Mouse (Mus musculus): ENCODE data around the gene Ky. TPM values are rescaled to one million over a fixed set of nuclear protein-coding genes. Genes with fewer than 3 reads are reported as not detected.
A peak's percentile ranks its signal among the peaks of the same experiment; 100 is the strongest.

Ky gene
- polyA plus RNA-seq, 1 experiment from 2014 or later, result 0.05 TPM

GRCm38 (mm10) chr9:102499746-102500145, 5.8 kb upstream of the Ky start:
- ATAC-seq (replicated peaks; ENCODE audit: low FRiP score, low read depth) (no peak), DNase-seq (ENCODE audit: low spot score) (no peak)
- H3K9ac ChIP-seq (ENCODE audit: low read depth, low read length), result no peak overlapping the region
- TF ChIP-seq CTCF (IDR thresholded peaks at IDR 0.05; ENCODE audit: low read depth), result no peak
- no peaks in the 10 kb centered on the region for H3K4me1 ChIP-seq (replicated peaks; ENCODE audit: insufficient read depth, low read length)
- no peaks in the 10 kb centered on the region for H3K9me3 ChIP-seq (replicated peaks; ENCODE audit: low read length)
- H3K36me3 ChIP-seq (ENCODE audit: insufficient read depth, low read length), result no peaks in the 10 kb centered on the region
- no peak overlapping the region for H3K4me2 ChIP-seq (ENCODE audit: low read length)
- no peaks in the 10 kb centered on the region for H3K27me3 ChIP-seq (ENCODE audit: insufficient read depth, low read length)
- H3K4me3 ChIP-seq (replicated peaks; ENCODE audit: low read depth, low read length), result no peak overlapping the region
- no peak overlapping the region for H3K27ac ChIP-seq

DNA sequence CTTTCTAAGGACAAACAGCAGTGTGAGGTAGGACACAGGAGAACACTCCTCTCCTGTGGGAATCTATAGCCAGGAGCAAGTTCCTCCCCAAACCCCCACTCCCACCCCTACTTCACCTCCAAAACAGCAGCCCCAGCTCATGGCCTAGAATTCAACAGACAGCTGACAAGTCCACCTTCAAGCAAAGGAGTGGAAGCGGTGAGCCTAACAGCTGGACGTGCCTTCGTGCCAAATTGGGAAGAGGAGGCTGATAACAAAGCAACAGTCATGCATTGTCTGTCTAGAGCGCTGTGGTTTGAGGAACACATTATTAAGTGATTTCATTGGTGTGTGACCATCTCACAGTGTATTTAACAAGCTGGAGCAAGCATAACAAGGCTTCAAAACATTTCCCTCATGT, 4.4 kb upstream of the Ky start:
- Histone ChIP-seq H3K36me3 (ENCODE audit: insufficient read depth, low read length) (no peaks in the 10 kb centered on the region), H3K27ac (no peak overlapping the region), H3K27me3 (ENCODE audit: insufficient read depth, low read length) (peaks cover 7% of the 10 kb centered on the region), H3K9me3 (replicated peaks; ENCODE audit: low read length) (no peaks in the 10 kb centered on the region), H3K4me2 (ENCODE audit: low read length) (no peak overlapping the region), H3K9ac (ENCODE audit: low read depth, low read length) (no peak overlapping the region), H3K4me3 (replicated peaks; ENCODE audit: low read depth, low read length) (no peak overlapping the region), H3K4me1 (replicated peaks; ENCODE audit: insufficient read depth, low read length) (0 out of 2 replicates have a peak, but pooled peaks cover 4% of the 10 kb centered on the region)
- ATAC-seq (replicated peaks; ENCODE audit: low FRiP score, low read depth), result no peak
- WGBS, result 74% methylated on average over 4 of the region's 4 CpGs
- TF ChIP-seq CTCF (IDR thresholded peaks at IDR 0.05; ENCODE audit: low read depth), result no peak
- no peak for DNase-seq (ENCODE audit: low spot score)

DNA sequence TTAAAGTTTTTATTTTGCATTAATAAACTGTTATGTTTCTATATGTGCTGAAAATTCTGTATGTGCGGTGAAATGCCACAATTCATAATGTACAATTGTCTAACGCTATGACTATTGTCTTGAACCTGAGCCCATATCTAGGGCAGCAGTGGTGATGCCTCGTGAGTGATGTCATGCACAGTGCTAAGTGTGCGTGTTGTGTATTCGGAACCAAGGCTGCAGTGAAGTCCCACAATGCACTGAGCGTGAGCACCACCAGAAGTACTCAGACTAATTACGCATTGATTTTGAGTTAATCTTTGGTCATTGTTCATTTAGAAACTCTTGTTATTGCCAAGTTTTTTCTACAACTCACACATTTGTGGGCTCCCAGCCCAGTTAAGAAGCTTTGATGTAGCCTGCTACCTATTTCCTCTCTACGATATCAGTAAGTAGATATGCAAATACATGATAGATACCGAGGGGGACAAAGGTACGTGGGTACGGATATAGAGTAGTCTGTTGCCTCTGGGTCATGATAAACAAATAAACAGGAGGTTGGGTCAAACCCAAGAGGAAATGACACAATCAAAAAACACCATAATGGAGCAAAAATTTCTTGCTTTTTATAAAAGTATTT, 3.4 kb upstream of the Ky start:
- 79% methylated on average over 11 of the region's 11 CpGs for WGBS

DNA sequence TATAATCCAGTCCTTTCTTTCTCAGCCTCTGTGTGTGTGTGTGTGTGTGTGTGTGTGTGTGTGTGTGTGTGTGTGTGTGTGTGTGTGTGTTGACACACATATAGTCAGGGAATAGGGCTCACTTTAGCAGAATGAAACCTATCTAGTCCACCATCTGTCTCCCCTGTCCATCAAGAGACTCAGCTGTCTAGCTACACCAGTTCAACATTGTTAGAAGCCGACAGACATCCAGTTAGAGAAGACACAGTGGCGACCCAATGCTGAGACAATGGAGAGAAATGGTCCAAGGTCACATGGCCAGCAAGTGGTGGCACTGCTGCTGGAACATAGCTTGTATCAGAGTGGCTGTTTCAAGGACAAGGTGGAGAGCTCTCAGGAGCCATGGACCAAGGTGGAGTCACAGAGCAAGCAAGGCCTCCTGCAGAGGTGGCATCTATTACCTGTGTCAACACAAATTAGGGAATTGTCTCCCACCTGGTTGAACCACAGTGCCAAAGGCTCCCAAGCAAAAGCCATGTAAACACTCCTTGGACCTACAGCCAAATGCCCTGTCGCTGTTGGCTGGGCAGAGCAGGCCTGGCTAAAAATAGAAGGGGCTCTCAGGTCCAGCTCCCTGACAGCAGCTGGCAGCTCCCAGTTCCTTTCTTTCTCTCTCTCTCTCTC, 703 bp upstream of the Ky start:
- H3K9me3 ChIP-seq (replicated peaks; ENCODE audit: low read length), result no peaks in the 10 kb centered on the region
- H3K4me2 ChIP-seq (ENCODE audit: low read length), result no peak overlapping the region
- ATAC-seq (replicated peaks; ENCODE audit: low FRiP score, low read depth), result no peak
- 79% methylated on average over 3 of the region's 3 CpGs for WGBS
- peaks cover 16% of the 10 kb centered on the region for H3K27me3 ChIP-seq (ENCODE audit: insufficient read depth, low read length)
- no peak overlapping the region for H3K9ac ChIP-seq (ENCODE audit: low read depth, low read length)
- no peaks in the 10 kb centered on the region for H3K36me3 ChIP-seq (ENCODE audit: insufficient read depth, low read length)
- no peak overlapping the region for H3K27ac ChIP-seq
- H3K4me3 ChIP-seq (replicated peaks; ENCODE audit: low read depth, low read length), result no peak overlapping the region
- no peak for DNase-seq (ENCODE audit: low spot score)
- TF ChIP-seq CTCF (IDR thresholded peaks at IDR 0.05; ENCODE audit: low read depth), result no peak
- H3K4me1 ChIP-seq (replicated peaks; ENCODE audit: insufficient read depth, low read length), result 0 out of 2 replicates have a peak, but pooled peaks cover 6% of the 10 kb centered on the region

More for the DNA sequence above, 3.4 kb upstream of the Ky start:
- TF ChIP-seq CTCF (IDR thresholded peaks at IDR 0.05; ENCODE audit: low read depth), result no peak
- H3K4me2 ChIP-seq (ENCODE audit: low read length), result no peak overlapping the region
- no peak overlapping the region for H3K9ac ChIP-seq (ENCODE audit: low read depth, low read length)
- no peaks in the 10 kb centered on the region for H3K36me3 ChIP-seq (ENCODE audit: insufficient read depth, low read length)
- no peak for DNase-seq (ENCODE audit: low spot score)
- H3K9me3 ChIP-seq (replicated peaks; ENCODE audit: low read length), result no peaks in the 10 kb centered on the region
- H3K4me1 ChIP-seq (replicated peaks; ENCODE audit: insufficient read depth, low read length), result 0 out of 2 replicates have a peak, but pooled peaks cover 6% of the 10 kb centered on the region
- ATAC-seq (replicated peaks; ENCODE audit: low FRiP score, low read depth), result no peak
- no peak overlapping the region for H3K27ac ChIP-seq
- H3K27me3 ChIP-seq (ENCODE audit: insufficient read depth, low read length), result peaks cover 15% of the 10 kb centered on the region
- no peak overlapping the region for H3K4me3 ChIP-seq (replicated peaks; ENCODE audit: low read depth, low read length)

DNA sequence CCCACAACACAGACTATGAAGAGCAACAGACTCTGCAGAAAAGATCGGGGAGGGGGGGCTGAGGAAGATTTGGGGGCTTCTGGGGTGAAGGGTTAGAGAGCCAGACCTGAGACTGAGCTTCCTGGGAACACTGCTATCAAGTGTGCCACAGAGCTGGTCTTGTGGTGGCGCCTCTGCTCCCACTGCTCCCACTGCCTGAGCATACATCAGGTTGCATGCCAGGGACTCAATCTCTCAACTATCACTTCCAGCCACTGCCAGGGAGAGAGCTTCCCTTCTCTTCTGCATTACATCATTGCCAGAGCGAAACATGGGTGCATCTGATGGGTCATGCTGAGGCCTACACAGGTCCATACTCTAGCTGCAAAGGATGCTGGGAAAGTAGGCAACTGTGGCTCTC, 2.8 kb downstream of the Ky start:
- Histone ChIP-seq H3K4me1 (replicated peaks; ENCODE audit: insufficient read depth, low read length) (0 out of 2 replicates have a peak, but pooled peaks cover 6% of the 10 kb centered on the region), H3K9ac (ENCODE audit: low read depth, low read length) (no peak overlapping the region), H3K4me3 (replicated peaks; ENCODE audit: low read depth, low read length) (no peak overlapping the region), H3K9me3 (replicated peaks; ENCODE audit: low read length) (no peaks in the 10 kb centered on the region), H3K27me3 (ENCODE audit: insufficient read depth, low read length) (peaks cover 16% of the 10 kb centered on the region), H3K4me2 (ENCODE audit: low read length) (no peak overlapping the region), H3K27ac (no peak overlapping the region), H3K36me3 (ENCODE audit: insufficient read depth, low read length) (no peaks in the 10 kb centered on the region)
- TF ChIP-seq CTCF (IDR thresholded peaks at IDR 0.05; ENCODE audit: low read depth), result no peak
- no peak for DNase-seq (ENCODE audit: low spot score)
- no peak for ATAC-seq (replicated peaks; ENCODE audit: low FRiP score, low read depth)
- WGBS, result 91% methylated on average over 3 of the region's 3 CpGs

DNA sequence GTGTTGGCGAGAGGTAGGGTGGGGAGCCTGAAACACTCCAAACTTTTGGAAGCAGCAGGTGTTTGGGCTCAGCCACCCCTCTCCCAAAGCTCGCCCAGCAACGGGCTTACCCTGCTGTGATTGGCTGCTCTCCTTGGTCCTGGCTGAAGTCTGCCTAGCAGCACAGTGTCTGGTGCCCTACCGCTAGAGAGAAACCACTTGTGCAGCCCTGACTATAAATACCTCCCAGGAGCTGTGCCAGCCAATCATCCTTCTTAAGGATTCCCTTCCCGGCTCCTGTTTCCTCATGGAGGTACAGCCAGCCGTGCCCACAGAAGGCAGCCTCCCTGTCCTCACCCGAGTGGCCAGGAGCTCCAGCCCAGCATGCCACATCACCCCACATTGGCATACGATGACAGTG, 5.9 kb downstream of the Ky start:
- DNase-seq (ENCODE audit: low spot score) (peak; percentile 64), ATAC-seq (replicated peaks; ENCODE audit: low FRiP score, low read depth) (peak; percentile 68; the same call in 1 of the 2 replicates)
- H3K9me3 ChIP-seq (replicated peaks; ENCODE audit: low read length), result no peaks in the 10 kb centered on the region
- no peak overlapping the region for H3K27ac ChIP-seq
- no peaks in the 10 kb centered on the region for H3K36me3 ChIP-seq (ENCODE audit: insufficient read depth, low read length)
- H3K4me2 ChIP-seq (ENCODE audit: low read length), result no peak overlapping the region
- H3K4me1 ChIP-seq (replicated peaks; ENCODE audit: insufficient read depth, low read length), result no peaks in the 10 kb centered on the region
- peaks cover 6% of the 10 kb centered on the region for H3K27me3 ChIP-seq (ENCODE audit: insufficient read depth, low read length)
- WGBS, result 28% methylated on average over 8 of the region's 8 CpGs
- no peak overlapping the region for H3K4me3 ChIP-seq (replicated peaks; ENCODE audit: low read depth, low read length)
- no peak for TF ChIP-seq CTCF (IDR thresholded peaks at IDR 0.05; ENCODE audit: low read depth)
- no peak overlapping the region for H3K9ac ChIP-seq (ENCODE audit: low read depth, low read length)

Data from kidney, postnatal 0 days (tissue).